ENCODE assay signal across 9 mouse cellular contexts in the genomic region with DNA sequence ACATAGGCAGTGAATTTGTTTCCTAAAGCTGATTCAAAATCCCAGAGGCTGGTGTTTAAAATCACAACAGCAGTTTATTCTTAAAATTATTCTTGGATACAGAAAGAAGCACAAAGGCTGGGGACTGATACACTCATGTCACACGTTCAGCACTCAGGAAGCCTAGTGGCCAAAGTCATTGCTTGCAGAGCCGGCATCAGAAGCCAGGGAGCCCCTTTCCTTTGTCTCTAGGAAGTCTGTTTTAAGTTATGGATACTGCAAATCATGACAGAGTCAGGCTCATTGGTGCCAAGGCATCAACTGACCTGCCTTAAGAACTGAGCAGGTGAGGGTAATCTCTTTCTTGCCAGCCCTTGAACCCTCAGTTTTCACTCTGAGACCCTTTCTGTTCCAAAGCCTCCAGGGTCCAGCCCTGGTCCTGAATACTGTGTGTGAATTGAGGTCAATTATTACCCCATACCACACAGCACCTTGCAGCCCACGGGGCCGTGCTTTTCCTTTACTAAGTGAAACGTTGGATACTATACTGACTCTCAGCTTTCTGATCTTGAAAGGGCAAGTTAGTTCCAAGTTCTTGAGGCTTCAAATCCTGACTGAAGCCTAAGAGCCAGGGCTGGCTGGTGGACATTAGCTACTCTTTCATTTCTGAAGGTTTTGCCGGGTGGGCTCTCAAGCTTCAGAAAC. TPM values are rescaled to one million over a fixed set of nuclear protein-coding genes. Genes with fewer than 3 reads are reported as not detected.
DNase-seq lines count a peak whose midpoint lies in the region; ATAC-seq and TF ChIP-seq lines count a peak whose summit lies in the region.
"Had no signal": no experiment of that assay in that cellular context is flagged by ENCODE, and none has a peak within 500 bp of the region (broad histone marks: within the 10 kb centered on the region; RNA-seq: fewer than 3 reads in every experiment).

No protein-coding gene starts in this region.

- no peaks in the 10 kb centered on the region for H3K36me3 ChIP-seq in embryonic facial prominence, embryonic 14.5 days (ENCODE audit: control insufficient read depth, insufficient read depth, low read length)
- no peaks in the 10 kb centered on the region for H3K36me3 ChIP-seq in embryonic facial prominence, embryonic 10.5 days (replicated peaks)
- no peaks in the 10 kb centered on the region for H3K36me3 ChIP-seq in kidney, embryonic 15.5 days
- H3K36me3 ChIP-seq in testis, adult 2 months (ENCODE audit: control insufficient read depth, insufficient read depth, low read length) = no peaks in the 10 kb centered on the region

- TF ChIP-seq POLR2A in testis, adult 2 months (IDR thresholded peaks at IDR 0.05; ENCODE audit: control insufficient read depth, low read depth, low read length) = no peak

- no peaks in the 10 kb centered on the region for H3K9me3 ChIP-seq in embryonic facial prominence, embryonic 14.5 days (ENCODE audit: control insufficient read depth, low read length)
- H3K9me3 ChIP-seq in embryonic facial prominence, embryonic 10.5 days = no peaks in the 10 kb centered on the region
- H3K9me3 ChIP-seq in kidney, embryonic 15.5 days (replicated peaks) = no peaks in the 10 kb centered on the region

- no peak overlapping the region for H3K27ac ChIP-seq in embryonic facial prominence, embryonic 14.5 days (replicated peaks; ENCODE audit: low read depth, low read length)
- H3K27ac ChIP-seq in embryonic facial prominence, embryonic 10.5 days (replicated peaks) = no peak overlapping the region
- 0 out of 2 replicates have a peak overlapping the region, but pooled peaks have one; percentile 48 for H3K27ac ChIP-seq in kidney, embryonic 15.5 days
- H3K27ac ChIP-seq in testis, adult 2 months (ENCODE audit: control insufficient read depth, insufficient read depth, low read depth, low read length) = peak overlapping the region; percentile 52

- 56% methylated on average over 6 of the region's 6 CpGs for WGBS in embryonic facial prominence, embryonic 14.5 days
- WGBS in embryonic facial prominence, embryonic 10.5 days = 84% methylated on average over 6 of the region's 6 CpGs
- WGBS in kidney, embryonic 15.5 days = 52% methylated on average over 6 of the region's 6 CpGs

- H3K9ac ChIP-seq in embryonic facial prominence, embryonic 14.5 days (ENCODE audit: low read depth, low read length) = no peak overlapping the region
- no peak overlapping the region for H3K9ac ChIP-seq in kidney, embryonic 15.5 days

- no peaks in the 10 kb centered on the region for H3K27me3 ChIP-seq in embryonic facial prominence, embryonic 14.5 days (replicated peaks; ENCODE audit: control insufficient read depth, insufficient read depth, low read length)
- H3K27me3 ChIP-seq in embryonic facial prominence, embryonic 10.5 days (replicated peaks; ENCODE audit: low read depth, poor library complexity, severe bottlenecking) = no peaks in the 10 kb centered on the region
- no peaks in the 10 kb centered on the region for H3K27me3 ChIP-seq in kidney, embryonic 15.5 days
- no peaks in the 10 kb centered on the region for H3K27me3 ChIP-seq in testis, adult 2 months (ENCODE audit: control insufficient read depth, insufficient read depth, low read length)

- ATAC-seq in embryonic facial prominence, embryonic 14.5 days (ENCODE audit: low read depth) = no peak
- ATAC-seq in kidney, embryonic 15.5 days (replicated peaks; ENCODE audit: low FRiP score) = 0 out of 2 replicates have a peak, but pooled peaks have one; percentile 23

- no peak overlapping the region for H3K4me3 ChIP-seq in embryonic facial prominence, embryonic 14.5 days (ENCODE audit: low read depth, low read length)
- no peak overlapping the region for H3K4me3 ChIP-seq in embryonic facial prominence, embryonic 10.5 days
- no peak overlapping the region for H3K4me3 ChIP-seq in kidney, embryonic 15.5 days (replicated peaks)
- no peak overlapping the region for H3K4me3 ChIP-seq in testis, adult 2 months (ENCODE audit: control insufficient read depth, low read depth, low read length)

- no peak for TF ChIP-seq CTCF in testis, adult 2 months (IDR thresholded peaks at IDR 0.05; ENCODE audit: control insufficient read depth, insufficient read depth, insufficient replicate concordance, low read depth, low read length)

- H3K4me1 ChIP-seq in embryonic facial prominence, embryonic 14.5 days (ENCODE audit: control insufficient read depth, insufficient read depth, low read length) = no peaks in the 10 kb centered on the region
- H3K4me1 ChIP-seq in embryonic facial prominence, embryonic 10.5 days = no peaks in the 10 kb centered on the region
- peaks cover 26% of the 10 kb centered on the region for H3K4me1 ChIP-seq in kidney, embryonic 15.5 days
- peaks cover 3% of the 10 kb centered on the region for H3K4me1 ChIP-seq in testis, adult 2 months (ENCODE audit: control insufficient read depth, insufficient read depth, low read length)

- peak overlapping the region; percentile 7; the same call in 1 of the 2 replicates for H3K4me2 ChIP-seq in embryonic facial prominence, embryonic 14.5 days (ENCODE audit: low read depth, low read length)
- no peak overlapping the region for H3K4me2 ChIP-seq in kidney, embryonic 15.5 days

- no peak for DNase-seq in embryonic facial prominence, embryonic 14.5 days (ENCODE audit: low spot score)
- no peak for DNase-seq in embryonic facial prominence, embryonic 10.5 days (ENCODE audit: low spot score)
- DNase-seq in kidney, adult 8-10 months = no peak
- DNase-seq in testis, postnatal 14 days (ENCODE audit: low spot score) = no peak
- no peak for DNase-seq in embryo, embryonic 11 days
- no peak for DNase-seq in urinary bladder, postnatal 36 days (ENCODE audit: low spot score in 2 of 2)
- DNase-seq: B cell, adult 2 months had no signal

RNA-seq across cellular contexts. Expression of a gene that starts 41.9 kb away (rescaled TPM):
- polyA plus RNA-seq in embryonic facial prominence, embryonic 14.5 days (2014; fragmentation: Nextera tagmentation; extraction: Ambion mirVana) = 30.9 and 39.2 TPM in 2 replicates
- polyA plus RNA-seq in embryonic facial prominence, embryonic 10.5 days (2016; fragmentation: Nextera tagmentation; extraction: Ambion mirVana) = 45.9 and 49.6 TPM in 2 replicates
- polyA plus RNA-seq in kidney, embryonic 15.5 days (2015; fragmentation: Nextera tagmentation; extraction: Ambion mirVana) = 47.9 and 48.5 TPM in 2 replicates
- polyA plus RNA-seq in testis, adult 2 months (2012; rRNA removed) = 9.9 and 11.6 TPM in 2 replicates

Comparison
In these comparisons a context has a peak if more than half of its experiments do, and no peak if none do; other contexts are left out.
1. H3K27ac ChIP-seq: peak in kidney, embryonic 15.5 days (single experiment) and testis, adult 2 months (single experiment); none in embryonic facial prominence, embryonic 14.5 days (single experiment) and embryonic facial prominence, embryonic 10.5 days (single experiment).